10 mouse cellular contexts compared by ENCODE assay signal in genomic region chr4:101320587-101320986, GRCm38 (mm10). TPM values are rescaled to one million over a fixed set of nuclear protein-coding genes. Genes with fewer than 3 reads are reported as not detected.
DNase-seq lines count a peak whose midpoint lies in the region; ATAC-seq lines count a peak whose summit lies in the region.
"Had no signal": no experiment of that assay in that cellular context is flagged by ENCODE, and none has a peak within 500 bp of the region (broad histone marks: within the 10 kb centered on the region; RNA-seq: fewer than 3 reads in every experiment).

No protein-coding gene starts in this region.

- H3K27me3 ChIP-seq in midbrain, embryonic 13.5 days: no peaks in the 10 kb centered on the region
- H3K27me3 ChIP-seq: limb, embryonic 13.5 days had no signal

- DNase-seq in adrenal gland, postnatal 10 days: peak; percentile 51
- no peak for DNase-seq in adrenal gland, postnatal 25 days
- DNase-seq in 3T3-L1 (ENCODE audit: low read depth, low spot score): peak; percentile 64
- peak; percentile 37 for DNase-seq in c-Kit-positive CD71-negative TER-119-negative erythroid progenitor cells, embryonic 14.5 days (ENCODE audit: low read depth)
- DNase-seq in neural tube, embryonic 10.5 days (ENCODE audit: extremely low spot score, low spot score): no peak
- no peak for DNase-seq in cerebellum, adult 9-11 months

- peak; percentile 79 for ATAC-seq in megakaryocyte progenitor cell, adult 5-6 weeks (replicated peaks; ENCODE audit: poor library complexity)
- ATAC-seq in midbrain, embryonic 13.5 days: no peak

- WGBS in midbrain, embryonic 13.5 days: 81% methylated on average over 2 of the region's 2 CpGs

- H3K9me3 ChIP-seq in midbrain, embryonic 13.5 days: 0 out of 2 replicates have a peak, but pooled peaks cover 3% of the 10 kb centered on the region
- H3K9me3 ChIP-seq: limb, embryonic 13.5 days had no signal

- no peak overlapping the region for H3K9ac ChIP-seq in midbrain, embryonic 13.5 days (replicated peaks)
- H3K9ac ChIP-seq: limb, embryonic 13.5 days had no signal

- no peak overlapping the region for H3K4me2 ChIP-seq in midbrain, embryonic 13.5 days (replicated peaks)
- H3K4me2 ChIP-seq: limb, embryonic 13.5 days had no signal

- H3K27ac ChIP-seq in midbrain, embryonic 13.5 days: no peak overlapping the region
- H3K27ac ChIP-seq: limb, embryonic 13.5 days had no signal

- no peaks in the 10 kb centered on the region for H3K36me3 ChIP-seq in midbrain, embryonic 13.5 days
- H3K36me3 ChIP-seq: limb, embryonic 13.5 days had no signal

- no peaks in the 10 kb centered on the region for H3K4me1 ChIP-seq in midbrain, embryonic 13.5 days (replicated peaks)
- H3K4me1 ChIP-seq: limb, embryonic 13.5 days had no signal

- no peak overlapping the region for H3K4me3 ChIP-seq in midbrain, embryonic 13.5 days (replicated peaks)
- H3K4me3 ChIP-seq: erythroblast, embryonic 14.5 days; limb, embryonic 13.5 days had no signal

RNA-seq across cellular contexts. Expression of gene Jak1, which starts 55.5 kb away (rescaled TPM):
- 100 to 1,000 TPM in 1 of 2 experiments, 10 to 100 TPM in 1; 96.0 to 103 TPM for total RNA-seq in adrenal gland, postnatal 10 days (2021)
- total RNA-seq in adrenal gland, postnatal 25 days (2021): 140 and 142 TPM in 2 replicates
- 60.2 and 69.1 TPM in 2 replicates for total RNA-seq in megakaryocyte progenitor cell, adult 5-6 weeks (2015)
- 56.6 and 62.6 TPM in 2 replicates for total RNA-seq in megakaryocyte progenitor cell, adult 5-6 weeks (2017)
- polyA plus RNA-seq in midbrain, embryonic 13.5 days (2015; fragmentation: Nextera tagmentation; extraction: Ambion mirVana): 47.9 TPM in 2 replicates

Comparison
In these comparisons a context has a peak if more than half of its experiments do, and no peak if none do; other contexts are left out.
1. DNase-seq: peak in adrenal gland, postnatal 10 days (single experiment), 3T3-L1 (single experiment) and c-Kit-positive CD71-negative TER-119-negative erythroid progenitor cells, embryonic 14.5 days (single experiment); none in adrenal gland, postnatal 25 days (single experiment), neural tube, embryonic 10.5 days (single experiment) and cerebellum, adult 9-11 months (single experiment).